Comparison of ENCODE assay signal across 8 mouse cellular contexts in the genomic region with DNA sequence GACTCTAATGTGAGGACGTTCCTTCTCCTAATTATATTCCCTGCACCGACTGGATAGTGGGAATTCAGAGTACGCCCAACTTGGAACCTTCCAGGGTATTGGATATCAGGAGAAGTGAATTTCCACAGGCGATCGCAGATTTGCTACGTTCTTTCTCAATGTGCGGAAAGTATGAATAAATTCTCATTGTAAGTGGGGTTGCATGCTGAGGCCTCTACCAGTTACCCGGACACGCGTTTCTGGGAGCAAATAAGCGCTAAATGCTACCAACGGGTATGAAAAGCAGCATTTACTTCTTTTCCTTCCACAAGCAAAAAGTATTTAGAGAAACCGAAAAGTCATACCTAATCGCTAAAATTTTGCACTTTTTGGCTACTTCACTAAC. TPM values are rescaled to one million over a fixed set of nuclear protein-coding genes. Genes with fewer than 3 reads are reported as not detected.
DNase-seq lines count a peak whose midpoint lies in the region; ATAC-seq and TF ChIP-seq lines count a peak whose summit lies in the region.

No protein-coding gene starts in this region.

- no peaks in the 10 kb centered on the region for H3K9me3 ChIP-seq in forebrain, embryonic 14.5 days (replicated peaks; ENCODE audit: control insufficient read depth, low read length)
- no peaks in the 10 kb centered on the region for H3K9me3 ChIP-seq in liver, embryonic 14.5 days (ENCODE audit: control insufficient read depth, low read length)

- under 1% methylated on average over 14 of the region's 14 CpGs for WGBS in forebrain, embryonic 14.5 days
- WGBS in liver, embryonic 14.5 days (ENCODE audit: insufficient replicate concordance), result under 1% methylated on average over 14 of the region's 14 CpGs

- no peak for ATAC-seq in forebrain, embryonic 14.5 days
- no peak for ATAC-seq in liver, embryonic 14.5 days (ENCODE audit: insufficient read depth)
- ATAC-seq in megakaryocyte-erythroid progenitor cell, adult 5-6 weeks (replicated peaks; ENCODE audit: low FRiP score, low TSS enrichment, poor library complexity, severe bottlenecking), result no peak

- H3K27ac ChIP-seq in forebrain, embryonic 14.5 days (ENCODE audit: low read depth, low read length), result peak overlapping the region; percentile 97
- peak overlapping the region; percentile 96 for H3K27ac ChIP-seq in liver, embryonic 14.5 days

- H3K27me3 ChIP-seq in forebrain, embryonic 14.5 days (replicated peaks; ENCODE audit: control insufficient read depth, insufficient read depth, low read length), result no peaks in the 10 kb centered on the region
- no peaks in the 10 kb centered on the region for H3K27me3 ChIP-seq in liver, embryonic 14.5 days (ENCODE audit: control insufficient read depth, insufficient read depth, low read length)

- TF ChIP-seq EP300 in liver, embryonic 14.5 days (IDR thresholded peaks at IDR 0.05; ENCODE audit: low read depth), result no peak

- H3K36me3 ChIP-seq in forebrain, embryonic 14.5 days (ENCODE audit: control insufficient read depth, insufficient read depth, low read length), result no peaks in the 10 kb centered on the region
- H3K36me3 ChIP-seq in liver, embryonic 14.5 days (replicated peaks; ENCODE audit: control insufficient read depth, insufficient read depth, low read depth), result no peaks in the 10 kb centered on the region

- H3K4me1 ChIP-seq in forebrain, embryonic 14.5 days (ENCODE audit: control insufficient read depth, insufficient read depth, low read length), result peaks cover 15% of the 10 kb centered on the region
- peaks cover 20 to 21% of the 10 kb centered on the region in 2 experiments for H3K4me1 ChIP-seq in liver, embryonic 14.5 days (replicated peaks; ENCODE audit: control insufficient read depth in 2 of 2, insufficient read depth in 2 of 2, low read length in 1 of 2)

- TF ChIP-seq CTCF in liver, embryonic 14.5 days (IDR thresholded peaks at IDR 0.05; ENCODE audit: low read depth), result no peak

- DNase-seq in gastrocnemius, adult 18-20 months (ENCODE audit: low spot score), result peak; percentile 29
- DNase-seq in gastrocnemius, adult 8-10 months (ENCODE audit: low spot score in 2 of 2), result no peak
- peak; percentile 57 for DNase-seq in A20 (ENCODE audit: low read depth, low spot score)
- DNase-seq in forebrain, embryonic 14.5 days (ENCODE audit: low spot score), result no peak
- no peak for DNase-seq in liver, embryonic 14.5 days (ENCODE audit: low read depth in 3 of 3, low spot score in 3 of 3)
- no peak for DNase-seq in right cerebral cortex, postnatal 14 days
- DNase-seq in adrenal gland, postnatal 14 days, result no peak

- peak overlapping the region; percentile 92 for H3K9ac ChIP-seq in forebrain, embryonic 14.5 days (ENCODE audit: low read length)
- peak overlapping the region; percentile 96 for H3K9ac ChIP-seq in liver, embryonic 14.5 days (replicated peaks)

- peak overlapping the region; percentile 84 for H3K4me3 ChIP-seq in forebrain, embryonic 14.5 days (ENCODE audit: low read depth, low read length)
- H3K4me3 ChIP-seq in liver, embryonic 14.5 days (ENCODE audit: insufficient read depth in 1 of 2, low read depth in 2 of 2, low read length in 2 of 2), result peak overlapping the region; percentile 98 to 99

- H3K4me2 ChIP-seq in forebrain, embryonic 14.5 days (ENCODE audit: low read length), result peak overlapping the region; percentile 92
- H3K4me2 ChIP-seq in liver, embryonic 14.5 days (ENCODE audit: low read depth), result peak overlapping the region; percentile 98

RNA-seq across cellular contexts. Expression of a gene that starts 1.2 kb away (rescaled TPM):
- 10 to 100 TPM; 21.4 to 21.9 TPM for total RNA-seq in gastrocnemius, adult 18-20 months (2021)
- total RNA-seq in gastrocnemius, adult 8-10 months (2022), result 10 to 100 TPM; 17.0 to 23.9 (median 23.5) TPM
- 10.7 and 14.0 TPM in 2 replicates for polyA plus RNA-seq in forebrain, embryonic 14.5 days (2014; fragmentation: Nextera tagmentation; extraction: Ambion mirVana)
- polyA plus RNA-seq in liver, embryonic 14.5 days (2012; rRNA removed), result 2.5 and 4.0 TPM in 2 replicates
- polyA plus RNA-seq in liver, embryonic 14.5 days (2014; fragmentation: Nextera tagmentation; extraction: Ambion mirVana), result 3.4 and 3.8 TPM in 2 replicates
- 64.2 and 81.5 TPM in 2 replicates for total RNA-seq in megakaryocyte-erythroid progenitor cell, adult 5-6 weeks (2014; fragmentation: Nextera tagmentation)
- 21.1 and 40.5 TPM in 2 replicates for total RNA-seq in megakaryocyte-erythroid progenitor cell, adult 5-6 weeks (2017)
- 50.2 and 60.0 TPM in 2 replicates for total RNA-seq in adrenal gland, postnatal 14 days (2021)

Comparison
In these comparisons a context has a peak if more than half of its experiments do, and no peak if none do; other contexts are left out.
1. DNase-seq: peak in gastrocnemius, adult 18-20 months (single experiment) and A20 (single experiment); none in gastrocnemius, adult 8-10 months (0 of 2), forebrain, embryonic 14.5 days (single experiment), liver, embryonic 14.5 days (0 of 3), right cerebral cortex, postnatal 14 days (single experiment) and adrenal gland, postnatal 14 days (single experiment).